Mouse (Mus musculus): ENCODE data around the gene Mrc2. TPM values are rescaled to one million over a fixed set of nuclear protein-coding genes. Genes with fewer than 3 reads are reported as not detected.

The Mrc2 gene
- polyA plus RNA-seq, 1 experiment from 2014 or later, result 33.6 TPM

DNA sequence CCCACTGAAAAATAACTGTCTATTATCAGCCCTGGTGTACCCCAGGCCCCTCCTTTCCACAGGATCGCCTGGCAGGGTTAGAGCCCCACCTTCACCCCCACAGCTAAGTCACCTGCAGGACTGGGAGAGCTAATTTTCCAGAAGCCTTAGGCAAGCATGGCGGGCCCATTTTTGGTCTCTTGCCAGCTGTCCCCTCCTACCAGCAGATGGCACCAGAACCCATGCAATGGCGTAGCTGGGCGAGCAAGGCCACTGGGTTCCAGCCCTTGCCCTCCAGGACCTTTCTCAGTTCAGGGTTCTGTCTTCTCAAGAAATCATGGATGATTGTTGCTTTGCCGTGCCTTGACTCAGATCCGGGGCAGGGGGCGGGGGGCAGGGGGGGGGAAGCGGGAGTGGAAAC is 40.0 kb downstream of the Mrc2 start:
- H3K27ac ChIP-seq, result no peak overlapping the region
- peaks cover 40% of the 10 kb centered on the region for H3K4me1 ChIP-seq
- H3K9me3 ChIP-seq, result no peaks in the 10 kb centered on the region
- WGBS, result 55% methylated on average over 8 of the region's 8 CpGs
- H3K4me3 ChIP-seq, result no peak overlapping the region
- H3K36me3 ChIP-seq, result peaks cover 52% of the 10 kb centered on the region
- no peaks in the 10 kb centered on the region for H3K27me3 ChIP-seq
- H3K9ac ChIP-seq, result no peak overlapping the region
- no peak for ATAC-seq (ENCODE audit: insufficient number of reproducible peaks, low FRiP score, low TSS enrichment, low read depth)
- H3K4me2 ChIP-seq, result no peak overlapping the region

DNA sequence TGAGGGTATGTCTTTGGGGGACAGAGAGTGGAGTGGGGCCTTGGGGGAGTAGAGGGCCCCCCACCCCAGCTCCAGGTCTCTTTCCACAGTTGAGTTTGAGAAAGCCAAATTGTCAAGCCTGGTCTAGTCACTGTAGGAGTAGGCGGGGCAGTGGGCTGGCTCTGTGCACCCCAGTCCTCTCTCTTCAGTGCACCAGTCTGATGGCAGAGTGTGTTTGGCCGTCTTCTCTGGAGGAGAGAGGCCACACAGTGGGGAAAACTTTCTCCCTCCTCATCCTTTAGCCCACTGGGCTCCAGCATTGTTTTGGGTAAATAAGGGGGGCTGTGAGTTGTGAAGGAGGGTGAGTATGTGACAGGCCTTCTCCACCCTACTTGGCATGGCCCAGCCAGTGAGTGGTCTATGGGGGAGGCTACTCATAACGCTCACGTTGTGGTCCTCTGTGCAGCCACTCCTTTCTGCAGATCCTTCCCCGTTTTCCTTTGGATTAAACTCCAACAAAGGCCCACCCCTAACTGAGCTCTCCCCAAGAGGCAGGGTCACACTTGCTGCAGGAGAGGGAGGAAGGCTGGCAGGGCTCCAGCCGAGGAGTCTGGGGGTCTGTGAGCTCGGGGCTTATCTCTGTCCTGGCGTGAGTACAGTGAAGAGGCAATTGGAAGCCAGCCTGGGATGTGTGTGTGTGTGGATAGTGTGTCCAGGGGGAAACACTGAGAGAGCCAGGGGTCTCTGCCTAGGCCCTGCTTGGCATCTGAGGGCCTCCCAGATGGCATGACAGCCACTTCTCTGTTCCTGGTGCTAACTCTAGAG is 41.6 kb downstream of the Mrc2 start:
- no peak overlapping the region for H3K4me3 ChIP-seq
- H3K36me3 ChIP-seq, result peaks cover 52% of the 10 kb centered on the region
- peaks cover 38% of the 10 kb centered on the region for H3K4me1 ChIP-seq
- no peaks in the 10 kb centered on the region for H3K9me3 ChIP-seq
- no peak overlapping the region for H3K9ac ChIP-seq
- no peak overlapping the region for H3K4me2 ChIP-seq
- no peak for ATAC-seq (ENCODE audit: insufficient number of reproducible peaks, low FRiP score, low TSS enrichment, low read depth)
- no peaks in the 10 kb centered on the region for H3K27me3 ChIP-seq
- 62% methylated on average over 8 of the region's 8 CpGs for WGBS
- no peak overlapping the region for H3K27ac ChIP-seq

DNA sequence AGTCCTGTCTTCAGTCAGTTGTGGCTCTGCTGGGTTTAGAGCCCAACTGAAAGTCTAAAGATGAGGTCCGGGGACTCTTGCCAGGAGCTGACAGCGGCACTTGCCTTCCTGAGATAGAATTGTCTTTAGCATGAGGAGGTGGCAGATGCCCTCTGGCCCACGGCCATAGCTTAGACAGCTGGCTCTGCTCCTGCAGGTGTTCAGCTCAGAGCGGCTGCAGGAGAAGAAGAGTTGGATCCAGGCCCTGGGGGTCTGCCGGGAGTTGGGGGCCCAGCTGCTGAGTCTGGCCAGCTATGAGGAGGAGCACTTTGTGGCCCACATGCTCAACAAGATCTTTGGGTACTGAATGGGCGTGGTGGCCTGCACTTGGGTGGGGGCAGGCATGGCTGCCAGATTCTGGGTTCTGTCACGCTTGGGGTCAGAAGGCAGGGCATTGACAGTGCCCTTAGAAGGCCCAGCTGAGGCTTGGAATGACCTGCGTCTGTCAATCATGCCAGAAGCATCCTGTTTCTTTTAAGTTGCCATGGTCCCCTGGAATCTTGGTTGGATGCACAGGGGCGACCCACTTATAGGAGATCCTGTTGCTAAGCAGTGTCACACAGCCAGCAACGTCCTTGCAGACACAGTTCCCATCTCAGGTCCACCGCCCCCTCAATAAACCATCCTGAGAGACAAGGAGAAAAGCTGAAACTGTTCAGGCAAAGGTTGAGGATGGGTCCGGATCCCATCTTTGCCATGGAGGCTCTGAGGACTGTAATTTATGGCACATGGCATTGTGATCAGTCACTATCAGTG is 46.4 kb downstream of the Mrc2 start:
- H3K36me3 ChIP-seq, result peaks cover 75% of the 10 kb centered on the region
- ATAC-seq (ENCODE audit: insufficient number of reproducible peaks, low FRiP score, low TSS enrichment, low read depth), result no peak
- 78% methylated on average over 12 of the region's 12 CpGs for WGBS

DNA sequence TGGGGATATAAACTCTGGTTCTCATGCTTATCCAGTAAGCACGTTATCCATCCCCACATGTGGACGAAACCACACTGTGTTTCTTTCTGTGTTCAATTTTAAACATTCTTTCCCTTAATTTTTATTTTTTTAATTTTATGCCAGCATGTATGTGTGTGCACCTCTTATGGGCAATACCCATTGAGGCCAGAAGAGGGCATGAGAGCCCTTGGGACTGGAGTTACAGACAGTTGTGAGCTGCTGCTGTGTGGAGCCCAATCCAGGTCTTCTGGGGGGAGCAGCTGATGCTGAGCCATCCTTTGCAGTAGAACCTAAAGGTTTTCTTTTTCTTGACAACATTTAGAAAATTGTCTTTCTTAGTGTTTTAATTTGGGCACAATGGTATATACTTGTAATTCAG is 52.8 kb downstream of the Mrc2 start:
- Histone ChIP-seq H3K36me3 (peaks cover 89% of the 10 kb centered on the region), H3K27me3 (no peaks in the 10 kb centered on the region), H3K27ac (no peak overlapping the region), H3K9ac (no peak overlapping the region), H3K4me2 (no peak overlapping the region), H3K4me3 (no peak overlapping the region), H3K4me1 (peaks cover 5% of the 10 kb centered on the region; the same call in 1 of the 2 replicates), H3K9me3 (no peaks in the 10 kb centered on the region)
- 83% methylated on average over 2 of the region's 2 CpGs for WGBS
- ATAC-seq (ENCODE audit: insufficient number of reproducible peaks, low FRiP score, low TSS enrichment, low read depth), result no peak

More for the DNA sequence above, 46.4 kb downstream of the Mrc2 start:
- Histone ChIP-seq H3K9me3 (no peaks in the 10 kb centered on the region), H3K4me3 (no peak overlapping the region), H3K9ac (no peak overlapping the region), H3K27me3 (no peaks in the 10 kb centered on the region), H3K27ac (no peak overlapping the region), H3K4me2 (no peak overlapping the region), H3K4me1 (peaks cover 6% of the 10 kb centered on the region; the same call in 1 of the 2 replicates)

DNA sequence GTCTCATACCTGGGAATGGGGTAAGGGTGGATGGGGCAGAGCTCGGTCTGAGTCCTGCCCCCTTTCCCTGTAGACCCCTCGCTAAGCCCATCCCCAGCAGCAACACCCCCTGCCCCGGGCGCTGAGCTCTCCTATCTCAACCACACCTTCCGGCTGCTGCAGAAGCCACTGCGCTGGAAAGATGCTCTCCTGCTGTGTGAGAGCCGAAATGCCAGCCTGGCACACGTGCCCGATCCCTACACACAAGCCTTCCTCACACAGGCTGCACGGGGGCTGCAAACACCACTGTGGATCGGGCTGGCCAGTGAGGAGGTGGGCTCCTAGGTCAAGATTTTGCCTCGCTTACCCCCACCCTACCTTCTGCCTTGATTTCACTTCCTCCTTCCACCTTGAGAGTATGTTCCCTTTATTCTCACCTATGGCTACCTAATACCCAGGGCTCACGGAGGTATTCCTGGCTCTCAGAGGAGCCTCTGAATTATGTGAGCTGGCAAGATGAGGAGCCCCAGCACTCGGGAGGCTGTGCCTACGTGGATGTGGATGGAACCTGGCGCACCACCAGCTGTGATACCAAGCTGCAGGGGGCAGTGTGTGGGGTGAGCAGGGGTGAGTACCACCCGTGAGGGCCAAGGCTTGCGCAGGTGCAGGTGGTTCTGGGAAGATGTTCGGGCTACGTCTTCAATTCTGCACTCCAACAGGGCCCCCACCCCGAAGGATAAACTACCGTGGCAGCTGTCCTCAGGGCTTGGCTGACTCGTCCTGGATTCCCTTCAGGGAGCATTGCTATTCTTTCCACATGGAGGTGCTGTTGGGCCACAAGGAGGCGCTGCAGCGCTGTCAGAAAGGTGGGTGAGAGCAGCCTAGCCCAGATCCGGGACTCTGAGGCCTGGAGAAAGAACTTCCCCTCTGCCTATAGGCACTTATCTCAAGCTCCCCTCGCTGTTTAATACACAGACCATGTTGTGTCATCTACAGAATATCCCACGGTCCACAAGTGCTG is 55.0 kb downstream of the Mrc2 start:
- peaks cover 75% of the 10 kb centered on the region for H3K36me3 ChIP-seq
- no peaks in the 10 kb centered on the region for H3K9me3 ChIP-seq
- WGBS, result 69% methylated on average over 28 of the region's 28 CpGs
- no peak overlapping the region for H3K27ac ChIP-seq
- no peak overlapping the region for H3K4me3 ChIP-seq
- no peak overlapping the region for H3K9ac ChIP-seq
- H3K4me1 ChIP-seq, result peaks cover 16% of the 10 kb centered on the region
- ATAC-seq (ENCODE audit: insufficient number of reproducible peaks, low FRiP score, low TSS enrichment, low read depth), result 0 out of 2 replicates have a peak, but pooled peaks have one; percentile 8
- H3K4me2 ChIP-seq, result no peak overlapping the region
- H3K27me3 ChIP-seq, result no peaks in the 10 kb centered on the region

DNA sequence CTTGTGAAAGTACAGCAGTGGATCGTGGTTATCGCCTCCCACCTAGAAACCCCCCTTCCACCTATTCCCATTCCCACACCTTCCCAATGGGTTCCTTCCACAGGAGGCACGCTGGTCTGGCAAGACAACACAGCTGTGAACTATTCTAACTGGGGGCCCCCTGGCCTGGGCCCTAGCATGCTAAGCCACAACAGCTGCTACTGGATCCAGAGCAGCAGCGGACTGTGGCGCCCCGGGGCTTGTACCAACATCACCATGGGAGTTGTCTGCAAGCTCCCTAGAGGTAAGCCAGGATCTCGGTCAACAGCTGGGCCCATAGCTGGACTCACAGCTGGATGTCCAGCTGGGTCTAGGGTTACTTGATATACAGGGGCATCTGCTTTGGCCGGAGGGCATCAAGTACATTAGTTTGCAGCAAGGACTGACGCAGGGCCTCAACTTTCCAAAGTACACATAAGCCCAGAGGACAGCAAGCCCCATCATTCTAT is 56.1 kb downstream of the Mrc2 start:
- 87% methylated on average over 9 of the region's 9 CpGs for WGBS
- no peak overlapping the region for H3K27ac ChIP-seq
- no peaks in the 10 kb centered on the region for H3K27me3 ChIP-seq
- H3K4me3 ChIP-seq, result no peak overlapping the region
- H3K4me2 ChIP-seq, result no peak overlapping the region
- peaks cover 65% of the 10 kb centered on the region for H3K36me3 ChIP-seq
- peaks cover 26% of the 10 kb centered on the region for H3K4me1 ChIP-seq
- no peak for ATAC-seq (ENCODE audit: insufficient number of reproducible peaks, low FRiP score, low TSS enrichment, low read depth)
- H3K9ac ChIP-seq, result no peak overlapping the region
- H3K9me3 ChIP-seq, result no peaks in the 10 kb centered on the region

DNA sequence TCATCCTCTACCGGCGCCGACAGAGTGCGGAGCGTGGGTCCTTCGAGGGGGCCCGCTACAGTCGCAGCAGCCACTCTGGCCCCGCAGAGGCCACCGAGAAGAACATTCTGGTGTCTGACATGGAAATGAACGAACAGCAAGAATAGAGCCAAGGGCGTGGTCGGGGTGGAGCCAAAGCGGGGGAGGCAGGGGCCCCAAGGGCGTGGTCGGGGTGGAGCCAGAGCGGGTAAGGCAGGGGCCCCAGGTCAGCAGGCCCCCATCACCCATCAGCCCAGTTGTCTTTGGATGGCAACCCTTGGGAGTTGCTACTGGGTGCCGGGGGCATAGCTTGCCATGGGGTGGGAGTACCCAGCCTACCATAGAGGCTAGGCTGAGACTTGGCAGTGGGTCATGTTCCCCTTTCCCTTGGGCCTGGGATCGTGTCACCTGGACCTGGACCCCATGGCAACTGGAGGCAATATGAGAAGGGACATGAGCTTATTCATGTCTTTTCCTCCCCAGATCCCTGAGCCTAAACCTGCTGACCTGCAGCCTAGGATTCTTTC is 57.4 kb downstream of the Mrc2 start:
- H3K4me3 ChIP-seq, result no peak overlapping the region
- peaks cover 37% of the 10 kb centered on the region for H3K4me1 ChIP-seq
- no peak overlapping the region for H3K9ac ChIP-seq
- 91% methylated on average over 19 of the region's 19 CpGs for WGBS
- peaks cover 58% of the 10 kb centered on the region for H3K36me3 ChIP-seq
- H3K4me2 ChIP-seq, result no peak overlapping the region
- no peak overlapping the region for H3K27ac ChIP-seq
- ATAC-seq (ENCODE audit: insufficient number of reproducible peaks, low FRiP score, low TSS enrichment, low read depth), result no peak
- no peaks in the 10 kb centered on the region for H3K27me3 ChIP-seq
- no peaks in the 10 kb centered on the region for H3K9me3 ChIP-seq

DNA sequence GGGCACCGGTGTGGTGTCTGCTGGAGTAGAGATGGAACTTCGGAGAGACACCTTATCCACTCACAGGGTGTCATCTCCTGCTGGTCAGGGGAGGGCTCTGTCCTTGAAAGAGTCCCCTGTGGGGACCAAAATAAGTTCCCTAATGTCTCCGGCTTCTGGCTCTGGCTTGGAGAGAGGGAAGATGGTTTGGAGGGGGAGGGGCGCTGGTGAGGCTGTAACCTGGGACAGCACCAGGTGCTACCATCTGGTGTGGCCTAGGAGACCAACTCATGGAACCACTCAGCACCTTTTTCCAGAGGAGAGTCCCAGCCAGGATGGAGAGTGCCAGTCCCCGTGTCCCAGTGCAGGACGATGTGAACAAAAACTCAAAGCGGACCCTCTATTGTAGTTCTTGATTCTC is 58.2 kb downstream of the Mrc2 start:
- no peak overlapping the region for H3K9ac ChIP-seq
- no peak overlapping the region for H3K4me3 ChIP-seq
- no peak overlapping the region for H3K27ac ChIP-seq
- 86% methylated on average over 7 of the region's 7 CpGs for WGBS
- H3K27me3 ChIP-seq, result no peaks in the 10 kb centered on the region
- H3K36me3 ChIP-seq, result peaks cover 51% of the 10 kb centered on the region
- no peaks in the 10 kb centered on the region for H3K9me3 ChIP-seq
- H3K4me2 ChIP-seq, result no peak overlapping the region
- peaks cover 37% of the 10 kb centered on the region for H3K4me1 ChIP-seq
- no peak for ATAC-seq (ENCODE audit: insufficient number of reproducible peaks, low FRiP score, low TSS enrichment, low read depth)

DNA sequence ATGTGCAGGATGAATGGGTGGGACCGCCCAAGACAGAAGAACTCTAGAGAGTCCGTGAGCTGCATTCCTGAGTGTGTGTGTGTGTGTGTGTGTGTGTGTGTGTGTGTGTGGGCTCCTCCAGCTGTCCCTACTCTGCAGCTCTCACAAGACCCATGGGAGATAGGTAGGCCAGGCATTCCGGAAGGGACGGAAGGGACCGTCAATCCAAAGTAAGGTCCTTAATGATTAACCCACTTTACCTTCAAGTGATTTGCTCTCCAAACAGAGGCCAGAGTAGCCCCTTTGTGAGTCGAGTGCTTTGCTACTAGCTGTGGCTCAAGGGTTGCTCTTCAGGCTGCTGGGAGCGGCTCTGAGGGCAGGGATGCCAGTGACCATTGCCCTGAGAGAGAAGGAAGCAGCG is 59.7 kb downstream of the Mrc2 start:
- H3K4me3 ChIP-seq, result no peak overlapping the region
- no peaks in the 10 kb centered on the region for H3K27me3 ChIP-seq
- H3K36me3 ChIP-seq, result peaks cover 36% of the 10 kb centered on the region
- peaks cover 40% of the 10 kb centered on the region for H3K4me1 ChIP-seq
- H3K9me3 ChIP-seq, result no peaks in the 10 kb centered on the region
- WGBS, result 63% methylated on average over 8 of the region's 8 CpGs
- H3K9ac ChIP-seq, result no peak overlapping the region
- ATAC-seq (ENCODE audit: insufficient number of reproducible peaks, low FRiP score, low TSS enrichment, low read depth), result no peak
- H3K27ac ChIP-seq, result 0 out of 2 replicates have a peak overlapping the region, but pooled peaks have one; percentile 17
- H3K4me2 ChIP-seq, result no peak overlapping the region

DNA sequence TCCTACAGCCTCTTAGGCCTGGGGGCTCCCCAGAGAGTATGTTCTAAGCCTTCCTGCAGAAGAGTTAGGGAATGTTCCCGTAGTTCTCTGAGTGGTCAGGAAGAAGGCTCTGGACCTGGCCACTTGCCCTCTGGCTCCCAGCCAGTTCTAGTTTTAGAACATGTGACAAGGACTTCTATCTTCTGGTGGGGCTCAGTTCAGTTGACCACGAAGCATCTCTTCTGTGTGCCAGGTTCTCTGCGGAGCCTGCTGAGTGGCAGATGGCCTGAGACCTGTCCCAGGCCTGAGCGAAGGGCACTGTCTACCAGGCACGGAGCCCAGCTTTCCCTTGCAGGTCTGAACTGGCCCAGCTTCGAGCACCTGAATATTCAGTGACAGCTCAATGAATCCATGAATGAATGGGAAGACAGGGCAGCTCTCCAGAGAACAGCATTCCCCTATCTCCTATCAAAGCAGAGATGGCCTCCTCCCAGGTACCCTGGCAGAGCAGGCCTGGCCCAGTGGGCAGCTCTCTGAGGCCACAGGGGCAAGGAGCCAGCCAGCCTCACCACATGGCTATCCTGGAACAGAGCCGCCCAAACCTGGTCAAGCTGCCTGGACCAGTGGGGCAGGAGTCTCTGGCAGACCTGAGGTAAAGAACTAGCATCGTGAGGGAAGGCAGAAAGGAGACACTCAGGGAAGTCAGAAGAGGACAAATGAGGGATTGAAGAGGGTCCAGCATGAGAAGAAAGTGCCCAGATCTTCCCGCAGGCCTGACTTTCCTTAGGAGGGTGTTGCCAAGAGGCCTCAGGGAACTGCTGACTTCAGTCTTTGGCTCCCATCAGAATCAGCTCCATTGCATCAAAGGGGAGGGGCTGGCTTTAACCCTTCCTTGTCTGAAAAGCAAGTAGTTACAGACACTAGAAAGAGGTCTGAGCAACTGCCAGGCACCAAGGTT is 60.8 kb downstream of the Mrc2 start:
- Histone ChIP-seq H3K9ac (no peak overlapping the region), H3K4me1 (peaks cover 40% of the 10 kb centered on the region), H3K27me3 (no peaks in the 10 kb centered on the region), H3K4me3 (no peak overlapping the region), H3K9me3 (no peaks in the 10 kb centered on the region), H3K4me2 (no peak overlapping the region), H3K27ac (peak overlapping the region; percentile 77), H3K36me3 (peaks cover 25% of the 10 kb centered on the region)
- 40% methylated on average over 9 of the region's 9 CpGs for WGBS
- no peak for ATAC-seq (ENCODE audit: insufficient number of reproducible peaks, low FRiP score, low TSS enrichment, low read depth)

Measured in limb, embryonic 15.5 days (tissue).